Comparison of ENCODE assay signal across 8 mouse cellular contexts in genomic region chr12:70968791-70969307, GRCm38 (mm10). TPM values are rescaled to one million over a fixed set of nuclear protein-coding genes. Genes with fewer than 3 reads are reported as not detected.
DNase-seq lines count a peak whose midpoint lies in the region; ATAC-seq lines count a peak whose summit lies in the region.

No protein-coding gene starts in this region.

- H3K4me2 ChIP-seq in intestine, embryonic 15.5 days (replicated peaks): peak overlapping the region; percentile 65

- H3K27me3 ChIP-seq in intestine, embryonic 15.5 days (replicated peaks): no peaks in the 10 kb centered on the region

- H3K9ac ChIP-seq in intestine, embryonic 15.5 days: peak overlapping the region; percentile 72

- DNase-seq in adrenal gland, adult 8-10 months: peak; percentile 84
- peak; percentile 80 for DNase-seq in embryo, embryonic 11.5 days (ENCODE audit: low read depth, low spot score)
- peak; percentile 74 to 81 for DNase-seq in gastrocnemius, postnatal 36 days
- DNase-seq in left cerebral cortex, postnatal 14 days (ENCODE audit: low spot score in 2 of 2): peak; percentile 93 to 94
- peak; percentile 82 for DNase-seq in right cerebral cortex, postnatal 25 days
- DNase-seq in urinary bladder, postnatal 36 days (ENCODE audit: low spot score in 2 of 2): peak; percentile 86 to 89

- peak overlapping the region; percentile 98 for H3K27ac ChIP-seq in intestine, embryonic 15.5 days

- ATAC-seq in intestine, embryonic 15.5 days: peak; percentile 76
- ATAC-seq in megakaryocyte-erythroid progenitor cell, adult 5-6 weeks (replicated peaks; ENCODE audit: low FRiP score, low TSS enrichment, poor library complexity, severe bottlenecking): peak; percentile 69

- intact Hi-C loops in gastrocnemius, postnatal 36 days (cut with DNase I): loop anchor here (2.0 to 5.0 kb wide), 3 partner anchors 48 to 168 kb away; partner anchors contain the start of genes 2700049A03Rik, Arid4a and Timm9
- intact Hi-C loops in left cerebral cortex, postnatal 14 days (cut with DNase I): loop anchor here (5.0 kb wide), 2 partner anchors 48 to 78 kb away; partner anchors contain the start of gene Arid4a

- no peaks in the 10 kb centered on the region for H3K9me3 ChIP-seq in intestine, embryonic 15.5 days

- H3K4me3 ChIP-seq in intestine, embryonic 15.5 days (replicated peaks): peak overlapping the region; percentile 65

- H3K36me3 ChIP-seq in intestine, embryonic 15.5 days: no peaks in the 10 kb centered on the region

- WGBS in intestine, embryonic 15.5 days: under 1% methylated on average over 15 of the region's 15 CpGs

- no peaks in the 10 kb centered on the region for H3K4me1 ChIP-seq in intestine, embryonic 15.5 days (replicated peaks)

RNA-seq across cellular contexts. Expression of gene Psma3, which starts 5.6 kb away (rescaled TPM):
- 100 to 1,000 TPM; 310 to 386 (median 323) TPM for total RNA-seq in adrenal gland, adult 8-10 months (2022)
- total RNA-seq in gastrocnemius, postnatal 36 days (2021): 100 to 1,000 TPM; 278 to 296 TPM
- polyA plus RNA-seq in intestine, embryonic 15.5 days (2015; fragmentation: Nextera tagmentation; extraction: Ambion mirVana): 593 and 607 TPM in 2 replicates
- 100 to 1,000 TPM; 206 to 223 TPM for total RNA-seq in left cerebral cortex, postnatal 14 days (2021)
- 335 and 399 TPM in 2 replicates for total RNA-seq in megakaryocyte-erythroid progenitor cell, adult 5-6 weeks (2014; fragmentation: Nextera tagmentation)
- 428 and 450 TPM in 2 replicates for total RNA-seq in megakaryocyte-erythroid progenitor cell, adult 5-6 weeks (2017)

RNA-seq across cellular contexts. Expression of gene Actr10, which starts 31.2 kb away (rescaled TPM):
- total RNA-seq in adrenal gland, adult 8-10 months (2022): 100 to 1,000 TPM; 177 to 222 (median 203) TPM
- total RNA-seq in gastrocnemius, postnatal 36 days (2021): 10 to 100 TPM; 88.1 to 92.1 TPM
- 192 and 223 TPM in 2 replicates for polyA plus RNA-seq in intestine, embryonic 15.5 days (2015; fragmentation: Nextera tagmentation; extraction: Ambion mirVana)
- total RNA-seq in left cerebral cortex, postnatal 14 days (2021): 100 to 1,000 TPM; 174 to 177 TPM
- total RNA-seq in megakaryocyte-erythroid progenitor cell, adult 5-6 weeks (2014; fragmentation: Nextera tagmentation): 52.7 and 85.1 TPM in 2 replicates
- 54.8 and 65.0 TPM in 2 replicates for total RNA-seq in megakaryocyte-erythroid progenitor cell, adult 5-6 weeks (2017)

RNA-seq across cellular contexts. Expression of gene Arid4a, which starts 46.9 kb away (rescaled TPM):
- total RNA-seq in adrenal gland, adult 8-10 months (2022): 10 to 100 TPM; 20.6 to 32.2 (median 23.4) TPM
- 1 to 10 TPM; 6.8 to 7.8 TPM for total RNA-seq in gastrocnemius, postnatal 36 days (2021)
- polyA plus RNA-seq in intestine, embryonic 15.5 days (2015; fragmentation: Nextera tagmentation; extraction: Ambion mirVana): 35.0 and 39.3 TPM in 2 replicates
- 10 to 100 TPM; 32.4 to 34.5 TPM for total RNA-seq in left cerebral cortex, postnatal 14 days (2021)
- 23.4 and 36.3 TPM in 2 replicates for total RNA-seq in megakaryocyte-erythroid progenitor cell, adult 5-6 weeks (2014; fragmentation: Nextera tagmentation)
- total RNA-seq in megakaryocyte-erythroid progenitor cell, adult 5-6 weeks (2017): 58.0 and 58.9 TPM in 2 replicates

Comparison
In these comparisons a context has a peak if more than half of its experiments do, and no peak if none do; other contexts are left out.
1. Peak in every context shown above with its lines: DNase-seq, ATAC-seq, H3K4me3 ChIP-seq and H3K27ac ChIP-seq.